Mouse (Mus musculus): Measurements from ENCODE around the gene Fbxl18. TPM values are rescaled to one million over a fixed set of nuclear protein-coding genes. Genes with fewer than 3 reads are reported as not detected.

Gene Fbxl18
- polyA plus RNA-seq, 1 experiment from 2014 or later = 5.8 TPM

- Histone ChIP-seq H3K36me3 (no peaks in the 10 kb centered on the region), H3K4me2 (peak within 1 kb of the TSS; percentile 79), H3K4me3 (peak within 1 kb of the TSS; percentile 63), H3K27ac (peak within 1 kb of the TSS; percentile 93), H3K9me3 (replicated peaks) (no peaks in the 10 kb centered on the region), H3K27me3 (replicated peaks) (peaks cover 100% of the 10 kb centered on the region), H3K9ac (peak within 1 kb of the TSS; percentile 75), H3K4me1 (peaks cover 53% of the 10 kb centered on the region)
- under 1% methylated on average over 55 of the region's 56 CpGs for WGBS (ENCODE audit: insufficient replicate concordance)
- ATAC-seq = peak; percentile 50
Observed at GRCm38 (mm10) chr5:142817524-142818434, 77.4 kb downstream of the Fbxl18 start, which contains the start of gene Tnrc18. Gene Tnrc18, minus strand, starts transcription at chr5:142817662.

Other genes starting within 250 kb of the Fbxl18 start
- gene Slc29a4, start 202.9 kb downstream of the Fbxl18 start, polyA plus RNA-seq (2016; fragmentation: Nextera tagmentation; extraction: Ambion mirVana) = 0.38 and 0.72 TPM in 2 replicates
- 8.8 and 8.9 TPM in 2 replicates for gene Tnrc18, start 77.8 kb downstream of the Fbxl18 start, polyA plus RNA-seq (2016; fragmentation: Nextera tagmentation; extraction: Ambion mirVana)
- 7,775 and 7,997 TPM in 2 replicates for gene Actb, start 11.3 kb upstream of the Fbxl18 start, polyA plus RNA-seq (2016; fragmentation: Nextera tagmentation; extraction: Ambion mirVana)
- 69.1 and 69.4 TPM in 2 replicates for gene Fscn1, start 64.9 kb upstream of the Fbxl18 start, polyA plus RNA-seq (2016; fragmentation: Nextera tagmentation; extraction: Ambion mirVana)
- 28.5 and 30.1 TPM in 2 replicates for gene Rnf216, start 217.6 kb upstream of the Fbxl18 start, polyA plus RNA-seq (2016; fragmentation: Nextera tagmentation; extraction: Ambion mirVana)